Mouse (Mus musculus) bone marrow, adult 2 months (tissue): ENCODE data around the gene Ccnl1.

ENCODE experiments used
- CTCF ChIP-seq: fragments of 200-500 bp; IDR thresholded peaks from 2 replicates; pipeline ENCODE4 v1.5.1; 2011; ENCODE audit warnings: low read length, control low read depth; ENCODE audit not compliant: control insufficient read depth, insufficient read depth
- POLR2A ChIP-seq: fragments of 200-500 bp; IDR thresholded peaks from 2 replicates; pipeline ENCODE4 v1.6.1; 2011; ENCODE audit warnings: low read depth, mild to moderate bottlenecking, control low read depth, low read length, borderline replicate concordance; ENCODE audit not compliant: control insufficient read depth

- TF ChIP-seq POLR2A, result no peak
- TF ChIP-seq CTCF, result no peak
Observed at GRCm38 (mm10) chr3:65905281-65906169, 52.5 kb downstream of the Ccnl1 start.
